Mouse (Mus musculus) liver, adult (tissue): Measurements from ENCODE around the gene Supt16.

ENCODE experiments used
- GATA4 ChIP-seq: IDR thresholded peaks from 2 replicates; pipeline ENCODE4 v1.6.1; 2014; ENCODE audit warnings: mild to moderate bottlenecking, low read length; ENCODE audit not compliant: insufficient replicate concordance

Supt16 gene

GRCm38 (mm10) chr14:52188788-52189187, 8.4 kb downstream of the Supt16 start:
- TF ChIP-seq GATA4, result no peak

DNA sequence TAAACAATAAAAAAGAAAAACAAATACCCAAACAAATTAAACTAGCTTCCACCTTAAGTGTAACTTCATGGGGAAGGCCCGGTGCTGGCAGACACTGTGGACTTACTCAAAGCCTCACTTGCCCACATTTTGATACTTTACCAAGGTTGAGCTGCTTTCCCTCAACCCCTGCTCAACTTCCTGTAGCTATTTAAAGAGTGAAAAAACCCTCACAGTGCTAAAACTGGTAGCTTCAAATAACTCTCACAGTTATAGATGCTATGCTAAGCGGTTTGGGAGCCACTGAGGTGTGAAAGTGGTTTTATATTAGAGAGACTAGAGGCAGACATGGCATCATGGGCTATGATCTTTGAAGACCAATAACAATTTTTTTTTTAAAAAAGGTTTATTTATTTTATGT, 30.6 kb downstream of the Supt16 start:
- no peak for TF ChIP-seq GATA4

- TF ChIP-seq GATA4, result no peak
These were observed 36.3 kb downstream of the Supt16 start for GRCm38 (mm10) chr14:52160911-52161310.

DNA sequence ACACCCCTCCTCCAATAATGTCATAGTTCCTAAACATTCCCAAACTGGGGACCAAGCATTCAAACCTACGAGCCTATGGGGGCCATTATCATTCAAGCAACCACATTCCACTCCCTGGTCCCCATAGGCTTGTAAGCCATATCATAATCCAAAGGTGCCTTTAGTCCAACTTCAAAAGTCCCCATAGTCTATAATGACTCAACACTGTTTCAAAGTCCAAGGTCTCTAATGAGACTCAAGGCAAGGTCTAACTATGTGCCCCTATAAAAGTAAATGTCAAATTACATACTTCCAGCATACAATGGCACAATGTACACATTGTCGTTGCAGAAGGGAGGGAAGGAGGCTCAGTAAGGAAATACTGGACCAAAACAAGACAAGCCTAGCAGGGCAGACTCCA, 42.2 kb downstream of the Supt16 start:
- no peak for TF ChIP-seq GATA4

- no peak for TF ChIP-seq GATA4
These were observed 44.6 kb downstream of the Supt16 start for GRCm38 (mm10) chr14:52152613-52153012.

DNA sequence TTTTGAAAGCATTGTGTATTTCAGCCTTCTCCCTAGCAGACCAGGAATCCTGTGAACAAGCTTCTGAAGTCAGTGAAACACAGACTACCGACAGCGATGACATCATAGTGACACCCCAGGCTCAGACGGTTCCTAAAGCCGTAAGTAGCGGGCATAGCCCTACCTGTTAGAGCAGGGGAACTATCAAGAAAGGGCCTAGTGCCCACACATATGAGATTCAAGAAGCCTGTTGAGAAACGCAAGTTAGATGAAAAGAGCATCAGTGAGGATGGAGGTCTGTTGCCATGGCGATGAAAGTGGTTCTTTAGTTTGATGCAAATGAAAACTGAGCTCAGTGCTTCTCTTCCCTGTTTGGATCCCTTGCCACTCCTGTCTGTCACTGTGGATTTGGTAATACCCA, 45.0 kb downstream of the Supt16 start:
- TF ChIP-seq GATA4, result no peak

DNA sequence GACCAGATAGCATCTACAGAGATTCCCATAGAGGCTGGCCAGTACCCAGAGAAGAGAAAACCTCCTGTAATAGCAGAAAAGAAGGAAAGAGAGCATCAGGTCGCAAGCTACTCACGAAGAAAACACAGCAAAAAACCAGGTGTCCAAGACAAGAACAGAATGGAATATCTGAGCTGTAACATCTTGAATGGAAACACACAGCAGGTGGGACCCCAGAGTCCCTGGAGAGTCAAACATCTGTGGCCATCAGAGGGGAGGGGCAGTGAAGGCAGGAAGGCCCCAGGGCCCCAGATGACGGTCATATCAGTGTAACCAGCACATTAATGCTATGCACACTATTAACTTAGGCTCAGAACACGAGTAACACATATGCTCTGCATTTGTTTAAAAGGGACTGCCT, 47.3 kb downstream of the Supt16 start:
- TF ChIP-seq GATA4, result no peak

- no peak for TF ChIP-seq GATA4
These were observed 50.7 kb downstream of the Supt16 start for GRCm38 (mm10) chr14:52146540-52146939.

GRCm38 (mm10) chr14:52144165-52144564, 53.1 kb downstream of the Supt16 start:
- no peak for TF ChIP-seq GATA4

DNA sequence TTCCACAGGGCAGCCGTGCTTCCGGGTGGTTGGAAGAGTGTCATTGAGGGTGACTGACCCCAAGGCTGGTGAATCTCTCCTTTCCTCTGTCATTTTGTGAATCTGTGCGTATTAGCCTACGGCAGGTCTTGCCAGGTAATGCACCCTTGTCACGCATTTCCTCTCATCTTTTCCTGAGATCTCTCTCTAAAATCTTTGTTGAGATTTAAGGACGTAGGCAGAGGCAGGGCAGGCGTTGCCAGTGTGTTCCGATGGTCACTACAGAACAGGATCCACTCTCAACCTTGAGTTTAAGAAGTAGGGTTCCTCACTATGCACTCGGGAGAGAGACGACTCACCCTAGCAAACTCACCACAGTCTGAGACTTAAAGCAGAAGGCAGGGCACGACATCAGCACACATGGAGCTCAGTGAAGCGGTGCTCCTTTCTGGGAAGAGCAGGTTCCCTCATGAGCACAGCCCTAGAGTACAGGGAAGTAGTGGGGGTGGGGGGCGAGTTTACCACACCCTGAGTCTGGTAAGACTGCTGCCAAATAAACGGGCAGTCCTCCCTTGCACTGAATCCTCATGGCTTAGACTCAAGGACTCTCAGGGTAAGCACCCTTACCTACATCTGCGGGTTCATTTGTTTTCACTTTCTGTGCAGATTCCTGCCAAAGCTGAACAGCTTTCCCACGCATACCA, 55.6 kb downstream of the Supt16 start:
- no peak for TF ChIP-seq GATA4

- no peak for TF ChIP-seq GATA4
These were observed 56.4 kb downstream of the Supt16 start for GRCm38 (mm10) chr14:52140577-52141444.

DNA sequence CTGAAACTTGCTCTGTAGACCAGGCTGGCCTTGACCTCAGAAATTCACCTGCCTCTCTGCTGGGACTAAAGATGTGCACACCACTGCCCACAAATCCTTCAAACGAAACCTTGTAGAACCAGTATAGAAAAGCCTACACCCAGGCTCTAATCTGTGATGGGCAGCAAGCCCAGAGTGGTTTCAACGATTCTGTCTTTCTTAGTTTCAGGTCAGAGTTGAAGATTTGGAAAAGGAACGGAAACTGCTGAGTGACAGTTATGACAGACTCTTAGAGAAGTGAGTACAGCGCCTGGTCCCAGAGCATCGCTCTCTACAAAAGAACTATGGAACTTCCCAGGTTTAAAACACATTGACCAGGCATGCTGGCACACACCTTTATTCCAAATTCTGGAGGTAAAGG, 63.6 kb downstream of the Supt16 start:
- TF ChIP-seq GATA4, result no peak

- TF ChIP-seq GATA4, result no peak
These were observed 72.6 kb downstream of the Supt16 start for GRCm38 (mm10) chr14:52124636-52125035.

DNA sequence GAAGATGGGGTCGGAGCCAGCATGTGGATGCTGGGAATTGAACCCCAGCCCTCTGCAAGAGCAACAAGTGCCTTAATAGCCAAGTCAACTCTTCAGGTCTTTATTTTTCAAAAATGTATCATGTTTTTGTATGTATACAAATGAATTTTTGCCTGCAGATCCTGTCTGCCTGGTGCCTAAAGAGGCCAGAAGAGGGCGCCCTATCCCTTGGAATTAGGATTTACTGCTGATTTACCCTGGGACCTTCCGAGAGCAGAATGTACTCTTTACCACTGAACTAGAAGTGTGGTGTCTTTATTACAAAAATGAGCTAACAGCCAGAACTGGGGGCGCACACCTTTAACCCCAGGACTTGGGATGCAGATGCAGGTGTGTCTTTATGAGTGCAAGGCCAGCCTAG, 73.3 kb downstream of the Supt16 start:
- no peak for TF ChIP-seq GATA4

- TF ChIP-seq GATA4, result no peak
These were observed 77.0 kb downstream of the Supt16 start for GRCm38 (mm10) chr14:52120169-52120568.

GRCm38 (mm10) chr14:52118823-52119608, 78.2 kb downstream of the Supt16 start:
- no peak for TF ChIP-seq GATA4
